Mouse (Mus musculus) c-Kit-positive CD71-negative TER-119-negative erythroid progenitor cells, embryonic 14.5 days (primary cell): ENCODE measurements at regions not wholly inside any gene's neighbourhood (a gene's known extent, or its start where the extent isn't known, plus 50 kb on each side); places are given as distances from the start of the nearest gene placed in this dataset.
A peak's percentile ranks its signal among the peaks of the same experiment; 100 is the strongest.

Experiments
- DNase-seq: peaks from one replicate; pipeline ENCODE4 v3.0.0-alpha.2; 2013; ENCODE audit warnings: low read depth

- no peak for DNase-seq
These were observed 53.9 kb upstream of the Ptch1 start for GRCm38 (mm10) chr13:63627184-63627893.

GRCm38 (mm10) chr13:63627894-63628287 is 54.5 kb upstream of the Ptch1 start:
- no peak for DNase-seq

GRCm38 (mm10) chr13:63631771-63632347 is 58.5 kb upstream of the Ptch1 start:
- no peak for DNase-seq

GRCm38 (mm10) chr13:63634294-63634693 is 60.9 kb upstream of the Ptch1 start:
- no peak for DNase-seq

GRCm38 (mm10) chr13:63641649-63642226 is 68.3 kb upstream of the Ptch1 start:
- DNase-seq: no peak

- DNase-seq: no peak
These were observed 69.2 kb upstream of the Ptch1 start for GRCm38 (mm10) chr13:63642617-63643016.

GRCm38 (mm10) chr13:63643394-63643793 is 70.0 kb upstream of the Ptch1 start:
- DNase-seq: no peak

GRCm38 (mm10) chr13:63644308-63644707 is 70.9 kb upstream of the Ptch1 start:
- no peak for DNase-seq

GRCm38 (mm10) chr13:63649058-63649647 is 75.8 kb upstream of the Ptch1 start:
- DNase-seq: no peak

- DNase-seq: no peak
These were observed 81.1 kb upstream of the Ptch1 start for GRCm38 (mm10) chr13:63654514-63654913.

GRCm38 (mm10) chr13:63657115-63657514 is 83.7 kb upstream of the Ptch1 start:
- DNase-seq: no peak

GRCm38 (mm10) chr13:63659412-63659811 is 86.0 kb upstream of the Ptch1 start:
- no peak for DNase-seq

GRCm38 (mm10) chr13:63660431-63660830 is 87.0 kb upstream of the Ptch1 start:
- DNase-seq: no peak

GRCm38 (mm10) chr13:63668576-63668975 is 95.2 kb upstream of the Ptch1 start:
- DNase-seq: no peak

GRCm38 (mm10) chr13:63669031-63669430 is 95.6 kb upstream of the Ptch1 start:
- no peak for DNase-seq

- no peak for DNase-seq
These were observed 99.0 kb upstream of the Ptch1 start for GRCm38 (mm10) chr13:63672425-63672824.

GRCm38 (mm10) chr13:63677696-63678095 is 104.3 kb upstream of the Ptch1 start:
- DNase-seq: no peak

GRCm38 (mm10) chr13:63678265-63679260 is 105.2 kb upstream of the Ptch1 start:
- no peak for DNase-seq

- no peak for DNase-seq
These were observed 108.9 kb upstream of the Ptch1 start for GRCm38 (mm10) chr13:63682341-63682740.

GRCm38 (mm10) chr13:63691974-63692373 is 118.6 kb upstream of the Ptch1 start:
- DNase-seq: no peak

GRCm38 (mm10) chr13:63693636-63694035 is 120.2 kb upstream of the Ptch1 start:
- DNase-seq: no peak

- peak; percentile 46 for DNase-seq
These were observed 118.6 kb upstream of the Ercc6l2 start for GRCm38 (mm10) chr13:63696399-63696798.
